Comparison of ENCODE assay signal across 8 mouse cellular contexts in the genomic region with DNA sequence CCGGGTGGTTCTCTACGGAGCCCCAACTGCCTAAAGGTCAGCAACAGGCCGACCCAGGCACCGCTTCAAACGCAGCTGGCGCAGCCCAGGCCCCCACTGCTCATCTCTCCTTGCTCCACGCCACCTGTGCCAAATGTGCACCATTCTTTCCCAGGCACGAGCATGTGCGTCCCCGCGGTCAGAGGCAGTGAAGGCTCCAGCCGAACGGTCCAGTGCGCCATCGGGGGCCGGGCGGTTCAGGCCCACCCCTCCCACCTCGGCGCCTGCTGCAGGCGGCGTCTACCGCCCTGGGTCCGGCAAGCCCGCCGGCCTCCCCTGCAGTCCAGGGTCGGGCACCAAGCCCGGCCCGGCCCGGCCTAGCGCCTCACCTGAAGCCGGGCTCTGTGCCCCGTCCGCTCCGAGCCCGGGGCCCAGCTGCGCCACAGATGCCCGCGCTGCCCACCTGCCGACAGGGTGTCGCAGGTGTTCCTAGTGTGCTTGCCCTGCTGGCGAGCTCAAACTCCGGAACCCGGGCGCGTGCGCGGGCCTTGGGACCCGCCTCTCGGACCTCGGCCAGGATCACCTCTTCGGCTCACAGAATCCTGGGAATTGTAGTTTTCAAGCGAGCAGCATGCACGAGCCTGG. TPM values are rescaled to one million over a fixed set of nuclear protein-coding genes. Genes with fewer than 3 reads are reported as not detected.
DNase-seq lines count a peak whose midpoint lies in the region; ATAC-seq and TF ChIP-seq lines count a peak whose summit lies in the region.

No protein-coding gene starts in this region.

- peak overlapping the region; percentile 97 for H3K4me2 ChIP-seq in heart, embryonic 11.5 days
- peak overlapping the region; percentile 95 for H3K4me2 ChIP-seq in kidney, embryonic 16.5 days (replicated peaks; ENCODE audit: low read depth, low read length)
- peak overlapping the region; percentile 96 for H3K4me2 ChIP-seq in limb, embryonic 15.5 days
- peak overlapping the region; percentile 49 for H3K4me2 ChIP-seq in myocyte (ENCODE audit: low read depth)

- no peaks in the 10 kb centered on the region for H3K27me3 ChIP-seq in heart, embryonic 11.5 days (ENCODE audit: control insufficient read depth, insufficient read depth, low read length)
- H3K27me3 ChIP-seq in kidney, embryonic 16.5 days (ENCODE audit: insufficient read depth, low read length) = no peaks in the 10 kb centered on the region
- H3K27me3 ChIP-seq in limb, embryonic 15.5 days = no peaks in the 10 kb centered on the region
- peaks cover 29% of the 10 kb centered on the region for H3K27me3 ChIP-seq in myocyte (ENCODE audit: control insufficient read depth, insufficient read depth, insufficient read length)

- peak; percentile 80 to 81 for DNase-seq in urinary bladder, adult 18-20 months (ENCODE audit: low spot score in 2 of 2)
- DNase-seq in urinary bladder, postnatal 10 days (ENCODE audit: low spot score) = no peak
- peak; percentile 14 for DNase-seq in fat pad, adult 2 months (ENCODE audit: extremely low read depth, low read depth, low spot score)
- peak; percentile 83 for DNase-seq in testis, postnatal 14 days (ENCODE audit: low spot score)

- H3K36me3 ChIP-seq in heart, embryonic 11.5 days (ENCODE audit: control insufficient read depth, insufficient read depth, low read length) = no peaks in the 10 kb centered on the region
- H3K36me3 ChIP-seq in kidney, embryonic 16.5 days (ENCODE audit: insufficient read depth, low read length) = no peaks in the 10 kb centered on the region
- H3K36me3 ChIP-seq in limb, embryonic 15.5 days = no peaks in the 10 kb centered on the region
- H3K36me3 ChIP-seq in myocyte (ENCODE audit: control insufficient read depth, insufficient read depth) = no peaks in the 10 kb centered on the region

- H3K27ac ChIP-seq in heart, embryonic 11.5 days (ENCODE audit: low read depth, low read length) = no peak overlapping the region
- peak overlapping the region; percentile 16; the same call in 1 of the 2 replicates for H3K27ac ChIP-seq in kidney, embryonic 16.5 days (ENCODE audit: low read length)
- H3K27ac ChIP-seq in limb, embryonic 15.5 days = no peak overlapping the region

- no peaks in the 10 kb centered on the region for H3K9me3 ChIP-seq in heart, embryonic 11.5 days (replicated peaks; ENCODE audit: control insufficient read depth, low read length)
- no peaks in the 10 kb centered on the region for H3K9me3 ChIP-seq in kidney, embryonic 16.5 days (ENCODE audit: low read length)
- no peaks in the 10 kb centered on the region for H3K9me3 ChIP-seq in limb, embryonic 15.5 days

- ATAC-seq in heart, embryonic 11.5 days (replicated peaks; ENCODE audit: insufficient number of reproducible peaks, low FRiP score, low TSS enrichment) = peak; percentile 64
- peak; percentile 89 for ATAC-seq in kidney, embryonic 16.5 days (ENCODE audit: low FRiP score, low TSS enrichment)
- ATAC-seq in limb, embryonic 15.5 days (ENCODE audit: insufficient number of reproducible peaks, low FRiP score, low TSS enrichment, low read depth) = peak; percentile 55

- H3K79me2 ChIP-seq in myocyte (ENCODE audit: control insufficient read depth, insufficient read depth) = no peaks in the 10 kb centered on the region

- peak overlapping the region; percentile 80 for H3K9ac ChIP-seq in heart, embryonic 11.5 days (ENCODE audit: low read depth, low read length)
- H3K9ac ChIP-seq in kidney, embryonic 16.5 days (replicated peaks; ENCODE audit: low read length) = peak overlapping the region; percentile 87
- H3K9ac ChIP-seq in limb, embryonic 15.5 days = peak overlapping the region; percentile 70

- under 1% methylated on average over 53 of the region's 53 CpGs for WGBS in heart, embryonic 11.5 days (ENCODE audit: insufficient replicate concordance)
- under 1% methylated on average over 50 of the region's 53 CpGs for WGBS in kidney, embryonic 16.5 days
- WGBS in limb, embryonic 15.5 days = under 1% methylated on average over 53 of the region's 53 CpGs

- no peak overlapping the region for H3ac ChIP-seq in myocyte (ENCODE audit: control insufficient read depth, insufficient read length)

- peak overlapping the region; percentile 58 for H3K4me3 ChIP-seq in heart, embryonic 11.5 days (ENCODE audit: low read depth, low read length)
- peak overlapping the region; percentile 85 for H3K4me3 ChIP-seq in kidney, embryonic 16.5 days (ENCODE audit: low read length)
- H3K4me3 ChIP-seq in limb, embryonic 15.5 days = peak overlapping the region; percentile 95
- H3K4me3 ChIP-seq in myocyte = no peak overlapping the region

- H3K4me1 ChIP-seq in heart, embryonic 11.5 days (ENCODE audit: control insufficient read depth, insufficient read depth, low read length) = no peaks in the 10 kb centered on the region; the same call in 1 of the 2 replicates
- H3K4me1 ChIP-seq in kidney, embryonic 16.5 days (ENCODE audit: insufficient read depth, low read length) = peaks cover 5% of the 10 kb centered on the region; the same call in 1 of the 2 replicates
- peaks cover 7% of the 10 kb centered on the region for H3K4me1 ChIP-seq in limb, embryonic 15.5 days

- no peak for TF ChIP-seq POLR2A in myocyte (IDR thresholded peaks at IDR 0.05; ENCODE audit: insufficient read length, low read depth)

TF ChIP-seq in myocyte, 11 proteins besides CTCF, POLR2A, EP300 and RAD21:
- TF ChIP-seq MYOG (IDR thresholded peaks at IDR 0.05; ENCODE audit: control insufficient read depth in 1 of 3, insufficient read depth in 1 of 3, insufficient read length in 2 of 3, low read depth in 2 of 3) = peak in 1 of 3 experiments; percentile 23
- TF ChIP-seq TCF3 (IDR thresholded peaks at IDR 0.05; ENCODE audit: insufficient read length, low read depth) = no peak
- TF ChIP-seq MYOD1 (IDR thresholded peaks at IDR 0.05; ENCODE audit: control insufficient read depth in 1 of 3, insufficient read length in 2 of 3, low read depth in 2 of 3) = peak in 1 of 3 experiments; percentile 11

RNA-seq across cellular contexts. Expression of a gene that starts 1.3 kb away (rescaled TPM):
- 8.8 and 10.6 TPM in 2 replicates for polyA plus RNA-seq in heart, embryonic 11.5 days (2014; fragmentation: Nextera tagmentation; extraction: Ambion mirVana)
- 19.1 and 19.9 TPM in 2 replicates for polyA plus RNA-seq in kidney, embryonic 16.5 days (2015; fragmentation: Nextera tagmentation; extraction: Ambion mirVana)
- polyA plus RNA-seq in limb, embryonic 15.5 days (2015; fragmentation: Nextera tagmentation; extraction: Ambion mirVana) = 20.5 and 20.7 TPM in 2 replicates
- polyA plus RNA-seq in myocyte (2012; fragmentation: generic; extraction: Trizol) = 2.2 TPM

RNA-seq across cellular contexts. Expression of a gene that starts 44.8 kb away (rescaled TPM):
- 0.35 and 0.44 TPM in 2 replicates for polyA plus RNA-seq in heart, embryonic 11.5 days (2014; fragmentation: Nextera tagmentation; extraction: Ambion mirVana)
- polyA plus RNA-seq in kidney, embryonic 16.5 days (2015; fragmentation: Nextera tagmentation; extraction: Ambion mirVana) = 2.0 and 2.8 TPM in 2 replicates
- 7.6 and 10.0 TPM in 2 replicates for polyA plus RNA-seq in limb, embryonic 15.5 days (2015; fragmentation: Nextera tagmentation; extraction: Ambion mirVana)
- 0.02 TPM for polyA plus RNA-seq in myocyte (2012; fragmentation: generic; extraction: Trizol)
